Mouse (Mus musculus) liver, adult 2 months (tissue): ENCODE results near the gene Galr3.

ENCODE experiments used
- CTCF ChIP-seq: fragments of 200-500 bp; IDR thresholded peaks from 2 replicates; pipeline ENCODE4 v1.5.1; 2011; ENCODE audit warnings: low read depth, low read length, control low read depth
- POLR2A ChIP-seq: fragments of 200-500 bp; IDR thresholded peaks from 2 replicates; pipeline ENCODE4 v1.6.1; 2011; ENCODE audit warnings: low read length, control low read depth; ENCODE audit not compliant: insufficient read depth; ENCODE audit errors: extremely low read depth

DNA sequence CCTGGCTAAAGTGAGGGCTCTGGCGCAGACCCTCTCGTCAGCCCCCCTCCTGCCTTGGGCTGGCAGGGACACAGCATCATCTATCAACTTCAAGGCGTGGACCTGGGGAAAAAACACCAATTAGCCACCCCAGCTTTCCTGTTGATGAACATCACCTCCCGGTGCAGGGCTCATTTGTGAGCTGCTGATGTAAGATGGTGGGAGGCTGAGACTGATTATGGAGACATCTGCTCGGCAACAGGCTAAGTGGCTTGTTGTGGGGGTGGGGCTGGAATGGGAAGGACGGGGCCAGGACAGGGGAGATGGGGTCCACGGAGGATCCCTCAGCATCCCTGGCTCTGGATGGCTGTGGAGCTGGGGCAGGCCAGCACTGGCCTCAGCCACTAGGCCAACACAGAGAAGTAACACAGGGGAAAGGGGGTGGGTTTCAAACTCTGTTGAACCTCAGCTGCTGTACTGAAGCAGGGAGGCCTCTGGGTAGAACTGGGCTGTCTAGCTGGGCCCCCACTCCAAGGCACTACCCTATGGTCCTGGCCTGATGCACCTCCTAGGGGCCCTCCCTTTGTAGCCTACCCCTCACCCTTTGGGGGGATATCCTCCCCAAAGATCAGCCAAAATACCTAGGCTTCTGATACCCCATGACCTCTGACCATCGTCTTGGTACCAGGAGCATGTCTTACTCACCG, 8.6 kb downstream of the Galr3 start:
- TF ChIP-seq CTCF (no peak), POLR2A (no peak)
